Mouse (Mus musculus): ENCODE data around the gene Rbl1. TPM values are rescaled to one million over a fixed set of nuclear protein-coding genes. Genes with fewer than 3 reads are reported as not detected.

Rbl1 gene
- polyA plus RNA-seq, 1 experiment, result 5.2 TPM

- 25% methylated on average over 4 of the region's 4 CpGs for WGBS
- Histone ChIP-seq H3K4me3 (ENCODE audit: low read depth, low read length) (no peak overlapping the region), H3K4me1 (ENCODE audit: control insufficient read depth, insufficient read depth, insufficient read length, low read length) (peaks cover 27% of the 10 kb centered on the region), H3K27ac (ENCODE audit: insufficient read depth, low read depth, low read length) (peak overlapping the region; percentile 84), H3K36me3 (ENCODE audit: control insufficient read depth, insufficient read depth, low read length) (peaks cover 13% of the 10 kb centered on the region), H3K27me3 (ENCODE audit: control insufficient read depth, insufficient read depth, low read length) (no peaks in the 10 kb centered on the region)
- TF ChIP-seq CTCF (IDR thresholded peaks at IDR 0.05; ENCODE audit: extremely low read depth, insufficient read length, insufficient replicate concordance, low read depth, low read length) (0 out of 2 replicates have a peak, but pooled peaks have one; percentile 35), POLR2A (IDR thresholded peaks at IDR 0.05; ENCODE audit: low read depth, low read length) (no peak)
Measured at GRCm38 (mm10) chr2:157128072-157128471, 76.3 kb downstream of the Rbl1 start.

- H3K27ac ChIP-seq (ENCODE audit: insufficient read depth, low read depth, low read length), result peak overlapping the region; percentile 92
- peaks cover 27% of the 10 kb centered on the region for H3K4me1 ChIP-seq (ENCODE audit: control insufficient read depth, insufficient read depth, insufficient read length, low read length)
- H3K4me3 ChIP-seq (ENCODE audit: low read depth, low read length), result peak overlapping the region; percentile 5
- WGBS, result 29% methylated on average over 3 of the region's 3 CpGs
- TF ChIP-seq CTCF (IDR thresholded peaks at IDR 0.05; ENCODE audit: extremely low read depth, insufficient read length, insufficient replicate concordance, low read depth, low read length), result no peak
- TF ChIP-seq POLR2A (IDR thresholded peaks at IDR 0.05; ENCODE audit: low read depth, low read length), result no peak
- H3K27me3 ChIP-seq (ENCODE audit: control insufficient read depth, insufficient read depth, low read length), result no peaks in the 10 kb centered on the region
- H3K36me3 ChIP-seq (ENCODE audit: control insufficient read depth, insufficient read depth, low read length), result peaks cover 17% of the 10 kb centered on the region
Measured at GRCm38 (mm10) chr2:157127370-157127769, 77.0 kb downstream of the Rbl1 start.

GRCm38 (mm10) chr2:157125246-157125645 lies 79.1 kb downstream of the Rbl1 start:
- WGBS, result 18% methylated on average over 3 of the region's 3 CpGs
- peak overlapping the region; percentile 80 for H3K27ac ChIP-seq (ENCODE audit: insufficient read depth, low read depth, low read length)
- peaks cover 22% of the 10 kb centered on the region for H3K4me1 ChIP-seq (ENCODE audit: control insufficient read depth, insufficient read depth, insufficient read length, low read length)
- TF ChIP-seq POLR2A (IDR thresholded peaks at IDR 0.05; ENCODE audit: low read depth, low read length) (no peak), CTCF (IDR thresholded peaks at IDR 0.05; ENCODE audit: extremely low read depth, insufficient read length, insufficient replicate concordance, low read depth, low read length) (no peak)
- H3K4me3 ChIP-seq (ENCODE audit: low read depth, low read length), result no peak overlapping the region
- H3K36me3 ChIP-seq (ENCODE audit: control insufficient read depth, insufficient read depth, low read length), result peaks cover 29% of the 10 kb centered on the region
- H3K27me3 ChIP-seq (ENCODE audit: control insufficient read depth, insufficient read depth, low read length), result no peaks in the 10 kb centered on the region

GRCm38 (mm10) chr2:157121766-157122165 lies 82.6 kb downstream of the Rbl1 start:
- no peak overlapping the region for H3K27ac ChIP-seq (ENCODE audit: insufficient read depth, low read depth, low read length)
- no peaks in the 10 kb centered on the region for H3K27me3 ChIP-seq (ENCODE audit: control insufficient read depth, insufficient read depth, low read length)
- no peak overlapping the region for H3K4me3 ChIP-seq (ENCODE audit: low read depth, low read length)
- TF ChIP-seq CTCF (IDR thresholded peaks at IDR 0.05; ENCODE audit: extremely low read depth, insufficient read length, insufficient replicate concordance, low read depth, low read length) (no peak), POLR2A (IDR thresholded peaks at IDR 0.05; ENCODE audit: low read depth, low read length) (no peak)
- H3K36me3 ChIP-seq (ENCODE audit: control insufficient read depth, insufficient read depth, low read length), result peaks cover 41% of the 10 kb centered on the region
- WGBS, result 93% methylated on average over 8 of the region's 8 CpGs
- peaks cover 13% of the 10 kb centered on the region for H3K4me1 ChIP-seq (ENCODE audit: control insufficient read depth, insufficient read depth, insufficient read length, low read length)

- WGBS, result 42% methylated on average over 3 of the region's 3 CpGs
- Histone ChIP-seq H3K36me3 (ENCODE audit: control insufficient read depth, insufficient read depth, low read length) (peaks cover 56% of the 10 kb centered on the region), H3K4me3 (ENCODE audit: low read depth, low read length) (no peak overlapping the region), H3K4me1 (ENCODE audit: control insufficient read depth, insufficient read depth, insufficient read length, low read length) (no peaks in the 10 kb centered on the region; the same call in 1 of the 2 replicates), H3K27me3 (ENCODE audit: control insufficient read depth, insufficient read depth, low read length) (no peaks in the 10 kb centered on the region), H3K27ac (ENCODE audit: insufficient read depth, low read depth, low read length) (no peak overlapping the region)
- TF ChIP-seq CTCF (IDR thresholded peaks at IDR 0.05; ENCODE audit: extremely low read depth, insufficient read length, insufficient replicate concordance, low read depth, low read length), result no peak
- no peak for TF ChIP-seq POLR2A (IDR thresholded peaks at IDR 0.05; ENCODE audit: low read depth, low read length)
Measured at GRCm38 (mm10) chr2:157119075-157119474, 85.3 kb downstream of the Rbl1 start.

- H3K4me1 ChIP-seq (ENCODE audit: control insufficient read depth, insufficient read depth, insufficient read length, low read length), result no peaks in the 10 kb centered on the region
- H3K27me3 ChIP-seq (ENCODE audit: control insufficient read depth, insufficient read depth, low read length), result no peaks in the 10 kb centered on the region
- H3K4me3 ChIP-seq (ENCODE audit: low read depth, low read length), result no peak overlapping the region
- no peak overlapping the region for H3K27ac ChIP-seq (ENCODE audit: insufficient read depth, low read depth, low read length)
- WGBS, result 30% methylated on average over 4 of the region's 4 CpGs
- no peak for TF ChIP-seq CTCF (IDR thresholded peaks at IDR 0.05; ENCODE audit: extremely low read depth, insufficient read length, insufficient replicate concordance, low read depth, low read length)
- no peak for TF ChIP-seq POLR2A (IDR thresholded peaks at IDR 0.05; ENCODE audit: low read depth, low read length)
- peaks cover 60% of the 10 kb centered on the region for H3K36me3 ChIP-seq (ENCODE audit: control insufficient read depth, insufficient read depth, low read length)
Measured at GRCm38 (mm10) chr2:157118556-157118955, 85.8 kb downstream of the Rbl1 start.

GRCm38 (mm10) chr2:157116964-157117363 lies 87.4 kb downstream of the Rbl1 start:
- Histone ChIP-seq H3K36me3 (ENCODE audit: control insufficient read depth, insufficient read depth, low read length) (peaks cover 67% of the 10 kb centered on the region), H3K27ac (ENCODE audit: insufficient read depth, low read depth, low read length) (no peak overlapping the region), H3K4me3 (ENCODE audit: low read depth, low read length) (no peak overlapping the region), H3K27me3 (ENCODE audit: control insufficient read depth, insufficient read depth, low read length) (no peaks in the 10 kb centered on the region), H3K4me1 (ENCODE audit: control insufficient read depth, insufficient read depth, insufficient read length, low read length) (no peaks in the 10 kb centered on the region)
- no peak for TF ChIP-seq CTCF (IDR thresholded peaks at IDR 0.05; ENCODE audit: extremely low read depth, insufficient read length, insufficient replicate concordance, low read depth, low read length)
- 17% methylated on average over 3 of the region's 3 CpGs for WGBS

All from small intestine, adult 2 months (tissue).